Mouse (Mus musculus) c-Kit-negative CD71-positive TER-119-positive erythroid progenitor cells, embryonic 14.5 days (primary cell): ENCODE data around the gene Copa.

ENCODE experiments used
- DNase-seq: peaks from one replicate; pipeline ENCODE4 v3.0.0-alpha.2; 2013; ENCODE audit warnings: low read depth, low spot score

Copa gene

GRCm38 (mm10) chr1:172140825-172141224 lies 58.5 kb downstream of the Copa start:
- no peak for DNase-seq

- DNase-seq: no peak
Measured at GRCm38 (mm10) chr1:172141529-172141928, 59.2 kb downstream of the Copa start.

GRCm38 (mm10) chr1:172143570-172143969 lies 61.2 kb downstream of the Copa start:
- no peak for DNase-seq

GRCm38 (mm10) chr1:172147835-172148278 lies 65.5 kb downstream of the Copa start, which contains the start of gene Dcaf8:
TSS of gene Dcaf8 (plus strand) at chr1:172148084.
- peak; percentile 93 for DNase-seq

GRCm38 (mm10) chr1:172148279-172148954 lies 66.1 kb downstream of the Copa start:
- peak; percentile 62 for DNase-seq

- peak; percentile 65 for DNase-seq
Measured at GRCm38 (mm10) chr1:172148955-172149815, 66.9 kb downstream of the Copa start.

- no peak for DNase-seq
Measured at GRCm38 (mm10) chr1:172154536-172154935, 72.2 kb downstream of the Copa start.

- no peak for DNase-seq
Measured at GRCm38 (mm10) chr1:172155518-172155917, 73.2 kb downstream of the Copa start.

GRCm38 (mm10) chr1:172159970-172160369 lies 77.6 kb downstream of the Copa start:
- no peak for DNase-seq

- DNase-seq: no peak
Measured at GRCm38 (mm10) chr1:172160508-172160907, 78.2 kb downstream of the Copa start.

- no peak for DNase-seq
Measured at GRCm38 (mm10) chr1:172162009-172162408, 79.7 kb downstream of the Copa start.

GRCm38 (mm10) chr1:172162959-172163358 lies 80.6 kb downstream of the Copa start:
- no peak for DNase-seq

GRCm38 (mm10) chr1:172167911-172168310 lies 85.6 kb downstream of the Copa start:
- DNase-seq: no peak

- DNase-seq: no peak
Measured at GRCm38 (mm10) chr1:172169809-172170208, 87.5 kb downstream of the Copa start.
